Mouse (Mus musculus) ES-E14 (cell line): ENCODE measurements around the gene Dusp19.

Source experiments
- CHD2 ChIP-seq: IDR thresholded peaks from 2 replicates; pipeline ENCODE4 v1.6.1; 2014; ENCODE audit warnings: mild to moderate bottlenecking, low read depth, low read length, inconsistent platforms
- HCFC1 ChIP-seq: IDR thresholded peaks from 2 replicates; pipeline ENCODE4 v1.6.1; 2012; ENCODE audit warnings: low read length, inconsistent platforms, borderline replicate concordance; ENCODE audit not compliant: insufficient read depth
- MAFK ChIP-seq: IDR thresholded peaks from 2 replicates; pipeline ENCODE4 v1.6.1; 2014; ENCODE audit warnings: mild to moderate bottlenecking, low read depth, low read length, inconsistent platforms; ENCODE audit not compliant: insufficient read depth
- ZC3H11A ChIP-seq: IDR thresholded peaks from 2 replicates; pipeline ENCODE4 v1.6.1; 2012; ENCODE audit warnings: low read depth, mild to moderate bottlenecking, inconsistent platforms, low read length, borderline replicate concordance
- ZNF384 ChIP-seq: IDR thresholded peaks from 2 replicates; pipeline ENCODE4 v1.6.1; 2012; ENCODE audit warnings: low read depth, low read length, inconsistent platforms

GRCm38 (mm10) chr2:80577286-80577685, 39.6 kb upstream of the Dusp19 start:
- TF ChIP-seq MAFK (no peak), ZC3H11A (no peak), CHD2 (no peak), ZNF384 (no peak), HCFC1 (no peak)
